Mouse (Mus musculus) liver, postnatal 0 days (tissue): ENCODE data around the gene Zfp609. TPM values are rescaled to one million over a fixed set of nuclear protein-coding genes. Genes with fewer than 3 reads are reported as not detected.
"Not testable (repeated sequence)": the region's sequence is repeated elsewhere in the genome, so short reads cannot be mapped to it uniquely, and the experiment has no call there.

Experiments used
- ATAC-seq: fragments of 200-750 bp; cut with Nextera tagmentation; 2 replicates; pipeline ENCODE4 v1.8.0; 2017; ENCODE audit warnings: mild to moderate bottlenecking, moderate library complexity
- DNase-seq: peaks from one replicate; pipeline ENCODE4 v3.0.0-alpha.2; 2016
- H3K27ac ChIP-seq: fragments of 300-500 bp; sonication (generic); 2 replicates; pipeline ENCODE4 v1.5.1; 2014; ENCODE audit warnings: antibody characterized with exemption, moderate library complexity, mild to moderate bottlenecking, low read depth
- H3K27me3 ChIP-seq: fragments of 300-500 bp; sonication (generic); 2 replicates; pipeline ENCODE4 v1.6.1; 2014; ENCODE audit warnings: low read length, control low read depth, mixed read lengths; ENCODE audit not compliant: insufficient read depth
- H3K36me3 ChIP-seq: fragments of 300-500 bp; sonication (generic); replicated peaks from 2 replicates; pipeline ENCODE4 v1.6.1; 2014; ENCODE audit warnings: mild to moderate bottlenecking, control low read depth, low read length, moderate library complexity, mixed read lengths; ENCODE audit not compliant: insufficient read depth
- H3K4me1 ChIP-seq: fragments of 300-500 bp; sonication (generic); 2 replicates; pipeline ENCODE4 v1.6.1; 2014; ENCODE audit warnings: antibody characterized with exemption, mild to moderate bottlenecking, control low read depth; ENCODE audit not compliant: insufficient read depth
- H3K4me2 ChIP-seq: fragments of 300-500 bp; sonication (generic); 2 replicates; pipeline ENCODE4 v1.6.1; 2014; ENCODE audit warnings: low read depth, mild to moderate bottlenecking, low read length, moderate library complexity, mixed read lengths
- H3K4me3 ChIP-seq: fragments of 300-500 bp; sonication (generic); 2 replicates; pipeline ENCODE4 v1.5.1; 2014; ENCODE audit warnings: low read depth, low read length
- H3K9ac ChIP-seq: fragments of 300-500 bp; sonication (generic); replicated peaks from 2 replicates; pipeline ENCODE4 v1.6.1; 2014; ENCODE audit warnings: mild to moderate bottlenecking, moderate library complexity
- H3K9me3 ChIP-seq: fragments of 300-500 bp; sonication (generic); 2 replicates; pipeline ENCODE4 v1.6.1; 2016; ENCODE audit warnings: mild to moderate bottlenecking, control low read depth, low read length, mixed read lengths
- CTCF ChIP-seq: sonication (generic); IDR thresholded peaks from 2 replicates; pipeline ENCODE4 v1.5.1; 2016; ENCODE audit warnings: antibody characterized with exemption, low read depth
- EP300 ChIP-seq: IDR thresholded peaks from 2 replicates; pipeline ENCODE4 v1.6.1; 2016; ENCODE audit warnings: antibody characterized with exemption, low read depth, mild to moderate bottlenecking
- WGBS: fragments of 180-500 bp; shearing (Covaris S2); extraction: QIAGEN DNeasy Blood & Tissue Kit; methylation state at CpG from one replicate; pipeline ENCODE4 v1.1.7; 2014; ENCODE audit not compliant: insufficient replicate concordance; 5-methylcytosine and 5-hydroxymethylcytosine counted together
- polyA plus RNA-seq: library from polyadenylated mRNA; unstranded; fragments of >200 nt; fragmentation: Nextera tagmentation; extraction: Ambion mirVana; gene quantifications from 2 replicates; pipeline ENCODE4 v1.2.1, GENCODE M21; 2015

The Zfp609 gene
- polyA plus RNA-seq, 1 experiment from 2014 or later, result 2.8 TPM

GRCm38 (mm10) chr9:65696337-65696736, 131.0 kb downstream of the Zfp609 start:
- H3K9me3 ChIP-seq, result no peaks in the 10 kb centered on the region
- DNase-seq (no peak), ATAC-seq (no peak)
- H3K9ac ChIP-seq, result no peak overlapping the region
- no peak overlapping the region for H3K27ac ChIP-seq
- H3K36me3 ChIP-seq, result peaks cover 42% of the 10 kb centered on the region
- H3K4me1 ChIP-seq, result peaks cover 7% of the 10 kb centered on the region
- TF ChIP-seq CTCF, result no peak
- no peaks in the 10 kb centered on the region for H3K27me3 ChIP-seq
- H3K4me3 ChIP-seq, result no peak overlapping the region
- no peak overlapping the region for H3K4me2 ChIP-seq

DNA sequence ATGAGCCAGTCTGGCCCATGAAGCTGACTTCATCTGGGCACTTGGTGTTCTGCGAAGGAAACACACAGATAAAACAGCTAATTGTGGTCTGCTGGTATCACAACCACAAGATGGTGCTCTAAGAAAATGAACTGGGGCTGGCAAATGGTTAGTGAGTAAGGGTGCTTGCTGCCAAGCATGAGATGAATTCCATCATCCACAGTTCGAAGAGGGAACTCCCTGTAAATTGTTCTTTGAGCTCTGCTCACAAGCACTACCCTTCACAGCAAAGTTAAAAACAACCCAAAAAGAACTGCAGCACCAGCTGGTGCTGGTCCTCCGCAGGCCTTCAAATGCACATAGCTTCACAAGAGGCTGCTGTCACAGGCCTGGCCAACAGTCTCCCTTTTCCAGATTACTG, 131.7 kb downstream of the Zfp609 start:
- Histone ChIP-seq H3K9me3 (no peaks in the 10 kb centered on the region), H3K4me3 (no peak overlapping the region), H3K9ac (no peak overlapping the region), H3K4me2 (no peak overlapping the region), H3K36me3 (peaks cover 38% of the 10 kb centered on the region), H3K4me1 (peaks cover 7% of the 10 kb centered on the region), H3K27me3 (no peaks in the 10 kb centered on the region), H3K27ac (no peak overlapping the region)
- DNase-seq, result no peak
- no peak for ATAC-seq
- 75% methylated on average over 3 of the region's 3 CpGs for WGBS
- TF ChIP-seq CTCF (peak; percentile 61), EP300 (no peak)

- peaks cover 40% of the 10 kb centered on the region for H3K36me3 ChIP-seq
- no peaks in the 10 kb centered on the region for H3K27me3 ChIP-seq
- WGBS, result 40% methylated on average over 5 of the region's 5 CpGs
- H3K4me2 ChIP-seq, result no peak overlapping the region
- no peak overlapping the region for H3K4me3 ChIP-seq
- ATAC-seq (peak; percentile 50), DNase-seq (peak; percentile 26)
- peaks cover 7% of the 10 kb centered on the region for H3K4me1 ChIP-seq
- no peaks in the 10 kb centered on the region for H3K9me3 ChIP-seq
- H3K27ac ChIP-seq, result peak overlapping the region; percentile 64; the same call in 1 of the 2 replicates
- TF ChIP-seq CTCF (no peak), EP300 (no peak)
- no peak overlapping the region for H3K9ac ChIP-seq
These were observed 134.3 kb downstream of the Zfp609 start for GRCm38 (mm10) chr9:65692959-65693603.

- H3K36me3 ChIP-seq, result peaks cover 41% of the 10 kb centered on the region
- H3K4me1 ChIP-seq, result peaks cover 7% of the 10 kb centered on the region
- no peak overlapping the region for H3K4me3 ChIP-seq
- WGBS, result 81% methylated on average over 3 of the region's 3 CpGs
- H3K9me3 ChIP-seq, result no peaks in the 10 kb centered on the region
- H3K27me3 ChIP-seq, result no peaks in the 10 kb centered on the region
- TF ChIP-seq CTCF, result no peak
- TF ChIP-seq EP300, result no peak
- H3K27ac ChIP-seq, result peak overlapping the region; percentile 55; the same call in 1 of the 2 replicates
- H3K9ac ChIP-seq, result no peak overlapping the region
- no peak for ATAC-seq
- H3K4me2 ChIP-seq, result no peak overlapping the region
- no peak for DNase-seq
These were observed 134.9 kb downstream of the Zfp609 start for GRCm38 (mm10) chr9:65692466-65692865.

DNA sequence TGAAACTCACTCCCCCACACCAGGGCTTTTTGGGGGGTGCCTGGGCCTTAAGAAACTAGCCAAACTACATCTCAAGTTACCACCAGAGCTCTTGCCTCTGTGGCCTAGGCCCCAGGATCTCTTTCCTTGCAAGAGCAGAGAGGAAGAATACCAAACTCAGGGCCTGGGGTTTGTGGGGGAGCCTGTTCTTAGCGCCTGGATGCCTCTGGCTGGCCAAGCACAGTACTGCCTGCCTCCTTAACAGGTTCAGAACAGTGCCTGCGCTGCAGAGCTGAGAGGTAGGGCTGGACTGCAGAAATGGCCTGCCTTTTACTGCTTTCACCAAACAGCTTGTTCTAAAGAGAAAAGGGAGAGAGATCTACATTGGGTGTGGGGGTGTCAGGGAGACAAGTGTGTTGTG, 137.5 kb downstream of the Zfp609 start:
- ATAC-seq, H3K4me3 ChIP-seq, H3K9ac ChIP-seq, H3K9me3 ChIP-seq, DNase-seq, H3K4me2 ChIP-seq, H3K4me1 ChIP-seq, H3K27ac ChIP-seq, H3K27me3 ChIP-seq: not testable (repeated sequence)
- peaks cover 37% of the 10 kb centered on the region for H3K36me3 ChIP-seq
- 78% methylated on average over 2 of the region's 2 CpGs for WGBS

- 53% methylated on average over 2 of the region's 2 CpGs for WGBS
- ATAC-seq (no peak), DNase-seq (no peak)
- H3K9ac ChIP-seq, result no peak overlapping the region
- H3K4me1 ChIP-seq, result peaks cover 19% of the 10 kb centered on the region
- H3K36me3 ChIP-seq, result peaks cover 16% of the 10 kb centered on the region; the same call in 1 of the 2 replicates
- no peak overlapping the region for H3K4me2 ChIP-seq
- TF ChIP-seq CTCF, result no peak
- no peak for TF ChIP-seq EP300
- H3K4me3 ChIP-seq, result no peak overlapping the region
- no peaks in the 10 kb centered on the region for H3K9me3 ChIP-seq
- H3K27ac ChIP-seq, result no peak overlapping the region
- no peaks in the 10 kb centered on the region for H3K27me3 ChIP-seq
These were observed 142.7 kb downstream of the Zfp609 start for GRCm38 (mm10) chr9:65684704-65685103.

GRCm38 (mm10) chr9:65682994-65683393, 144.4 kb downstream of the Zfp609 start:
- peaks cover 29% of the 10 kb centered on the region for H3K4me1 ChIP-seq
- WGBS, result 52% methylated on average over 1 of the region's 1 CpGs
- no peak for ATAC-seq

More at GRCm38 (mm10) chr9:65682994-65683393, 144.4 kb downstream of the Zfp609 start:
- DNase-seq, result no peak
- TF ChIP-seq EP300 (no peak), CTCF (peak; percentile 58)
- no peak overlapping the region for H3K27ac ChIP-seq
- no peaks in the 10 kb centered on the region for H3K27me3 ChIP-seq
- H3K9me3 ChIP-seq, result no peaks in the 10 kb centered on the region
- no peak overlapping the region for H3K4me3 ChIP-seq
- H3K9ac ChIP-seq, result no peak overlapping the region; the same call in 1 of the 2 replicates
- no peak overlapping the region for H3K4me2 ChIP-seq
- peaks cover 9% of the 10 kb centered on the region; the same call in 1 of the 2 replicates for H3K36me3 ChIP-seq
